Mouse (Mus musculus): ENCODE measurements around the gene Olfr522. TPM values are rescaled to one million over a fixed set of nuclear protein-coding genes. Genes with fewer than 3 reads are reported as not detected.

Gene Olfr522
- polyA plus RNA-seq, 1 experiment from 2014 or later = not detected

GRCm38 (mm10) chr7:140127911-140128310 is 36.7 kb downstream of the Olfr522 start:
- H3K4me3 ChIP-seq (replicated peaks) = no peak overlapping the region
- no peak for ATAC-seq (ENCODE audit: insufficient number of reproducible peaks, insufficient read depth, low FRiP score, low TSS enrichment, low read depth)
- H3K4me2 ChIP-seq = no peak overlapping the region
- peaks cover 30% of the 10 kb centered on the region for H3K36me3 ChIP-seq
- H3K27ac ChIP-seq = no peak overlapping the region
- 88% methylated on average over 2 of the region's 2 CpGs for WGBS
- H3K27me3 ChIP-seq = no peaks in the 10 kb centered on the region
- no peak overlapping the region for H3K9ac ChIP-seq (replicated peaks)
- H3K4me1 ChIP-seq (replicated peaks) = peaks cover 9% of the 10 kb centered on the region; the same call in 1 of the 2 replicates
- no peaks in the 10 kb centered on the region for H3K9me3 ChIP-seq

GRCm38 (mm10) chr7:140126934-140127333 is 37.6 kb downstream of the Olfr522 start:
- peaks cover 9% of the 10 kb centered on the region; the same call in 1 of the 2 replicates for H3K4me1 ChIP-seq (replicated peaks)
- ATAC-seq (ENCODE audit: insufficient number of reproducible peaks, insufficient read depth, low FRiP score, low TSS enrichment, low read depth) = no peak
- H3K4me3 ChIP-seq (replicated peaks) = no peak overlapping the region
- H3K4me2 ChIP-seq = peak overlapping the region; percentile 17; the same call in 1 of the 2 replicates
- H3K27ac ChIP-seq = no peak overlapping the region
- no peaks in the 10 kb centered on the region for H3K27me3 ChIP-seq
- H3K9me3 ChIP-seq = no peaks in the 10 kb centered on the region
- 90% methylated on average over 3 of the region's 3 CpGs for WGBS
- H3K9ac ChIP-seq (replicated peaks) = no peak overlapping the region
- H3K36me3 ChIP-seq = peaks cover 26% of the 10 kb centered on the region

GRCm38 (mm10) chr7:140126022-140126350 is 38.6 kb downstream of the Olfr522 start:
- peak overlapping the region; percentile 75; the same call in 1 of the 2 replicates for H3K27ac ChIP-seq
- peak overlapping the region; percentile 81 for H3K4me2 ChIP-seq
- peak overlapping the region; percentile 81 for H3K9ac ChIP-seq (replicated peaks)
- H3K36me3 ChIP-seq = peaks cover 20% of the 10 kb centered on the region
- peaks cover 9% of the 10 kb centered on the region; the same call in 1 of the 2 replicates for H3K4me1 ChIP-seq (replicated peaks)
- WGBS = 4% methylated on average over 5 of the region's 5 CpGs
- no peaks in the 10 kb centered on the region for H3K27me3 ChIP-seq
- no peaks in the 10 kb centered on the region for H3K9me3 ChIP-seq
- peak overlapping the region; percentile 79 for H3K4me3 ChIP-seq (replicated peaks)
- no peak; the same call in 1 of the 2 replicates for ATAC-seq (ENCODE audit: insufficient number of reproducible peaks, insufficient read depth, low FRiP score, low TSS enrichment, low read depth)

GRCm38 (mm10) chr7:140125278-140126021 is 39.1 kb downstream of the Olfr522 start:
- H3K27ac ChIP-seq = peak overlapping the region; percentile 75

GRCm38 (mm10) chr7:140124382-140124781 is 40.2 kb downstream of the Olfr522 start:
- Histone ChIP-seq H3K36me3 (peaks cover 4% of the 10 kb centered on the region; the same call in 1 of the 2 replicates), H3K4me1 (replicated peaks) (peaks cover 9% of the 10 kb centered on the region; the same call in 1 of the 2 replicates), H3K9ac (replicated peaks) (no peak overlapping the region), H3K9me3 (no peaks in the 10 kb centered on the region), H3K27ac (no peak overlapping the region), H3K4me2 (no peak overlapping the region), H3K27me3 (no peaks in the 10 kb centered on the region), H3K4me3 (replicated peaks) (no peak overlapping the region)
- ATAC-seq (ENCODE audit: insufficient number of reproducible peaks, insufficient read depth, low FRiP score, low TSS enrichment, low read depth) = no peak
- 98% methylated on average over 1 of the region's 1 CpGs for WGBS

More at GRCm38 (mm10) chr7:140125278-140126021, 39.1 kb downstream of the Olfr522 start:
- ATAC-seq (ENCODE audit: insufficient number of reproducible peaks, insufficient read depth, low FRiP score, low TSS enrichment, low read depth) = peak; percentile 95
- Histone ChIP-seq H3K4me2 (peak overlapping the region; percentile 81), H3K9ac (replicated peaks) (peak overlapping the region; percentile 81), H3K9me3 (no peaks in the 10 kb centered on the region), H3K4me1 (replicated peaks) (peaks cover 9% of the 10 kb centered on the region; the same call in 1 of the 2 replicates), H3K4me3 (replicated peaks) (peak overlapping the region; percentile 79), H3K36me3 (peaks cover 14% of the 10 kb centered on the region), H3K27me3 (no peaks in the 10 kb centered on the region)
- WGBS = 1% methylated on average over 40 of the region's 40 CpGs

GRCm38 (mm10) chr7:140122765-140123164 is 41.8 kb downstream of the Olfr522 start:
- H3K4me3 ChIP-seq (replicated peaks) = no peak overlapping the region
- peaks cover 9% of the 10 kb centered on the region; the same call in 1 of the 2 replicates for H3K4me1 ChIP-seq (replicated peaks)
- no peak overlapping the region for H3K9ac ChIP-seq (replicated peaks)
- WGBS = 39% methylated on average over 4 of the region's 4 CpGs
- no peaks in the 10 kb centered on the region for H3K9me3 ChIP-seq
- no peak for ATAC-seq (ENCODE audit: insufficient number of reproducible peaks, insufficient read depth, low FRiP score, low TSS enrichment, low read depth)
- H3K27ac ChIP-seq = no peak overlapping the region
- H3K36me3 ChIP-seq = no peaks in the 10 kb centered on the region
- no peaks in the 10 kb centered on the region for H3K27me3 ChIP-seq
- H3K4me2 ChIP-seq = no peak overlapping the region

- WGBS = 78% methylated on average over 13 of the region's 13 CpGs
- H3K4me3 ChIP-seq (replicated peaks) = no peak overlapping the region
- H3K9ac ChIP-seq (replicated peaks) = no peak overlapping the region
- no peaks in the 10 kb centered on the region for H3K27me3 ChIP-seq
- H3K36me3 ChIP-seq = no peaks in the 10 kb centered on the region
- H3K27ac ChIP-seq = no peak overlapping the region
- no peaks in the 10 kb centered on the region for H3K9me3 ChIP-seq
- no peak overlapping the region for H3K4me2 ChIP-seq
- 0 out of 2 replicates have a peak, but pooled peaks cover 3% of the 10 kb centered on the region for H3K4me1 ChIP-seq (replicated peaks)
- ATAC-seq (ENCODE audit: insufficient number of reproducible peaks, insufficient read depth, low FRiP score, low TSS enrichment, low read depth) = no peak
Observed at GRCm38 (mm10) chr7:140121338-140121910, 43.1 kb downstream of the Olfr522 start.

GRCm38 (mm10) chr7:140120484-140120883 is 44.1 kb downstream of the Olfr522 start:
- Histone ChIP-seq H3K4me1 (replicated peaks) (0 out of 2 replicates have a peak, but pooled peaks cover under 1% of the 10 kb centered on the region), H3K27me3 (no peaks in the 10 kb centered on the region), H3K4me3 (replicated peaks) (no peak overlapping the region), H3K27ac (no peak overlapping the region), H3K9ac (replicated peaks) (no peak overlapping the region), H3K4me2 (no peak overlapping the region), H3K9me3 (no peaks in the 10 kb centered on the region), H3K36me3 (no peaks in the 10 kb centered on the region)
- ATAC-seq (ENCODE audit: insufficient number of reproducible peaks, insufficient read depth, low FRiP score, low TSS enrichment, low read depth) = no peak
- WGBS = 84% methylated on average over 2 of the region's 2 CpGs

- Histone ChIP-seq H3K4me3 (replicated peaks) (peak within 1 kb of the TSS; percentile 77), H3K4me1 (replicated peaks) (0 out of 2 replicates have a peak, but pooled peaks cover 8% of the 10 kb centered on the region), H3K27me3 (no peaks in the 10 kb centered on the region), H3K9ac (replicated peaks) (peak within 1 kb of the TSS; percentile 81), H3K36me3 (peaks cover 15% of the 10 kb centered on the region), H3K27ac (peak within 1 kb of the TSS; percentile 92), H3K4me2 (peak within 1 kb of the TSS; percentile 89), H3K9me3 (no peaks in the 10 kb centered on the region)
- peak; percentile 93 for ATAC-seq (ENCODE audit: insufficient number of reproducible peaks, insufficient read depth, low FRiP score, low TSS enrichment, low read depth)
- 4% methylated on average over 28 of the region's 28 CpGs for WGBS
Observed at GRCm38 (mm10) chr7:140116329-140117054, 48.1 kb downstream of the Olfr522 start, which contains the start of gene Echs1. Echs1 (minus strand) TSS chr7:140116476.

- Histone ChIP-seq H3K4me1 (replicated peaks) (0 out of 2 replicates have a peak, but pooled peaks cover 8% of the 10 kb centered on the region), H3K4me2 (peak within 1 kb of the TSS; percentile 89), H3K4me3 (replicated peaks) (peak within 1 kb of the TSS; percentile 77), H3K9me3 (no peaks in the 10 kb centered on the region), H3K36me3 (peaks cover 23% of the 10 kb centered on the region), H3K9ac (replicated peaks) (peak within 1 kb of the TSS; percentile 81), H3K27ac (peak within 1 kb of the TSS; percentile 92), H3K27me3 (no peaks in the 10 kb centered on the region)
- WGBS = 1% methylated on average over 23 of the region's 23 CpGs
- peak; percentile 71 for ATAC-seq (ENCODE audit: insufficient number of reproducible peaks, insufficient read depth, low FRiP score, low TSS enrichment, low read depth)
Observed at GRCm38 (mm10) chr7:140115583-140116328, 48.8 kb downstream of the Olfr522 start, which contains the start of gene Paox. Paox (plus strand) TSS chr7:140115799.

Measured in limb, embryonic 12.5 days (tissue).